In the genomic region with DNA sequence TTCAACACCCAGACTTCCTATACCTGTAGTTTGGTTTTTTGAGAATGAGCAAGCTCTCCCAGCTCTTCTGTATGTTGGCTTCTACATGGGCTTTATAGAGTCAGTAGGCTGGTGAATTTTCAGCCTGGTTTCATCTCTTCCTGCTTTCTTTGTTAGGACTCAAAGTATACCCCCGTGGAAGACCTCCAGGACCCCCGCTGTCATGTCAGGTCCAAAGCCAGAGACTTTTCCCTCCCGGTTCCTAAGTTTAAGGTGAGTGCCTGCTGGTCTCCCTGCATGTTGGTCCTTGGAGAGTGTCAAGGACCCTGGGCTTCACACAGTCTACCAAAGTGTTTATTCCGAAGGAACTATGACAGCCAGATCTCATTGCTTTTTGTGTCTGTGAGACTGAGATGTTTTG, we compare ENCODE assay signal across 8 mouse cellular contexts. TPM values are rescaled to one million over a fixed set of nuclear protein-coding genes. Genes with fewer than 3 reads are reported as not detected.
A peak's percentile ranks its signal among the peaks of the same experiment; 100 is the strongest.
DNase-seq lines count a peak whose midpoint lies in the region; ATAC-seq lines count a peak whose summit lies in the region.

No protein-coding gene starts in this region.

- DNase-seq in kidney, adult 11 months = no peak
- peak; percentile 47 to 54 for DNase-seq in cerebellum, postnatal 10 days
- DNase-seq in hindbrain, embryonic 14.5 days (ENCODE audit: low spot score) = no peak
- DNase-seq in frontal cortex, postnatal 10 days (ENCODE audit: low spot score in 2 of 2) = no peak
- DNase-seq in right cerebral cortex, adult 18-20 months = no peak
- DNase-seq in spleen, postnatal 36 days (ENCODE audit: low spot score in 2 of 2) = no peak

- no peak for ATAC-seq in kidney, embryonic 14.5 days (ENCODE audit: low FRiP score, low TSS enrichment)
- no peak for ATAC-seq in hindbrain, embryonic 14.5 days (ENCODE audit: low FRiP score)
- no peak for ATAC-seq in midbrain, embryonic 15.5 days (replicated peaks)

- peaks cover 12% of the 10 kb centered on the region for H3K4me1 ChIP-seq in kidney, embryonic 14.5 days (ENCODE audit: control insufficient read depth, insufficient read depth, low read length)
- peaks cover 7% of the 10 kb centered on the region for H3K4me1 ChIP-seq in hindbrain, embryonic 14.5 days (replicated peaks; ENCODE audit: control insufficient read depth, insufficient read depth, low read length)
- peaks cover 14% of the 10 kb centered on the region for H3K4me1 ChIP-seq in midbrain, embryonic 15.5 days

- no peak overlapping the region for H3K27ac ChIP-seq in kidney, embryonic 14.5 days (ENCODE audit: low read depth, low read length)
- no peak overlapping the region for H3K27ac ChIP-seq in hindbrain, embryonic 14.5 days
- H3K27ac ChIP-seq in midbrain, embryonic 15.5 days = no peak overlapping the region

- no peaks in the 10 kb centered on the region for H3K27me3 ChIP-seq in kidney, embryonic 14.5 days (ENCODE audit: control insufficient read depth, insufficient read depth, low read length)
- no peaks in the 10 kb centered on the region for H3K27me3 ChIP-seq in hindbrain, embryonic 14.5 days (ENCODE audit: control insufficient read depth, insufficient read depth, low read length)
- no peaks in the 10 kb centered on the region for H3K27me3 ChIP-seq in midbrain, embryonic 15.5 days (replicated peaks)

- H3K4me3 ChIP-seq in kidney, embryonic 14.5 days (ENCODE audit: low read length) = peak overlapping the region; percentile 96
- peak overlapping the region; percentile 79 for H3K4me3 ChIP-seq in hindbrain, embryonic 14.5 days (replicated peaks; ENCODE audit: low read length)
- peak overlapping the region; percentile 80 for H3K4me3 ChIP-seq in midbrain, embryonic 15.5 days

- no peaks in the 10 kb centered on the region for H3K9me3 ChIP-seq in kidney, embryonic 14.5 days (ENCODE audit: control insufficient read depth, low read length)
- H3K9me3 ChIP-seq in hindbrain, embryonic 14.5 days (ENCODE audit: control insufficient read depth, low read length) = no peaks in the 10 kb centered on the region
- H3K9me3 ChIP-seq in midbrain, embryonic 15.5 days = no peaks in the 10 kb centered on the region

- peak overlapping the region; percentile 82 for H3K4me2 ChIP-seq in kidney, embryonic 14.5 days (replicated peaks; ENCODE audit: low read depth, low read length)
- H3K4me2 ChIP-seq in hindbrain, embryonic 14.5 days (replicated peaks) = peak overlapping the region; percentile 84
- H3K4me2 ChIP-seq in midbrain, embryonic 15.5 days = peak overlapping the region; percentile 61

- peaks cover 50% of the 10 kb centered on the region for H3K36me3 ChIP-seq in kidney, embryonic 14.5 days (ENCODE audit: control insufficient read depth, insufficient read depth, low read length)
- H3K36me3 ChIP-seq in hindbrain, embryonic 14.5 days (replicated peaks; ENCODE audit: control insufficient read depth, insufficient read depth) = peaks cover 47% of the 10 kb centered on the region
- peaks cover 23% of the 10 kb centered on the region; the same call in 1 of the 2 replicates for H3K36me3 ChIP-seq in midbrain, embryonic 15.5 days (replicated peaks)

- WGBS in kidney, embryonic 14.5 days = 78% methylated on average over 4 of the region's 4 CpGs
- WGBS in hindbrain, embryonic 14.5 days = 77% methylated on average over 4 of the region's 4 CpGs
- 67% methylated on average over 4 of the region's 4 CpGs for WGBS in midbrain, embryonic 15.5 days

- H3K9ac ChIP-seq in kidney, embryonic 14.5 days (ENCODE audit: low read depth, low read length) = peak overlapping the region; percentile 96
- H3K9ac ChIP-seq in hindbrain, embryonic 14.5 days = peak overlapping the region; percentile 78
- H3K9ac ChIP-seq in midbrain, embryonic 15.5 days = peak overlapping the region; percentile 79

RNA-seq across cellular contexts. Expression of gene Setd1a, which starts 1.9 kb away (rescaled TPM):
- polyA plus RNA-seq in kidney, embryonic 14.5 days (2014; fragmentation: Nextera tagmentation; extraction: Ambion mirVana) = 32.6 and 34.7 TPM in 2 replicates
- 18.7 and 19.1 TPM in 2 replicates for polyA plus RNA-seq in hindbrain, embryonic 14.5 days (2014; fragmentation: Nextera tagmentation; extraction: Ambion mirVana)
- 21.5 and 21.6 TPM in 2 replicates for polyA plus RNA-seq in midbrain, embryonic 15.5 days (2015; fragmentation: Nextera tagmentation; extraction: Ambion mirVana)

RNA-seq across cellular contexts. Expression of gene Gm49388, which starts 7.1 kb away (rescaled TPM):
- polyA plus RNA-seq in kidney, embryonic 14.5 days (2014; fragmentation: Nextera tagmentation; extraction: Ambion mirVana) = not detected in 2 replicates
- not detected in 2 replicates for polyA plus RNA-seq in hindbrain, embryonic 14.5 days (2014; fragmentation: Nextera tagmentation; extraction: Ambion mirVana)
- polyA plus RNA-seq in midbrain, embryonic 15.5 days (2015; fragmentation: Nextera tagmentation; extraction: Ambion mirVana) = not detected in 2 replicates

RNA-seq across cellular contexts. Expression of gene Orai3, which starts 8.7 kb away (rescaled TPM):
- polyA plus RNA-seq in kidney, embryonic 14.5 days (2014; fragmentation: Nextera tagmentation; extraction: Ambion mirVana) = 12.9 and 19.7 TPM in 2 replicates
- polyA plus RNA-seq in hindbrain, embryonic 14.5 days (2014; fragmentation: Nextera tagmentation; extraction: Ambion mirVana) = 4.8 and 7.3 TPM in 2 replicates
- 8.1 and 9.8 TPM in 2 replicates for polyA plus RNA-seq in midbrain, embryonic 15.5 days (2015; fragmentation: Nextera tagmentation; extraction: Ambion mirVana)

RNA-seq across cellular contexts. Expression of gene Hsd3b7, which starts 22.1 kb away (rescaled TPM):
- polyA plus RNA-seq in kidney, embryonic 14.5 days (2014; fragmentation: Nextera tagmentation; extraction: Ambion mirVana) = 18.0 and 18.7 TPM in 2 replicates
- 10.6 and 11.0 TPM in 2 replicates for polyA plus RNA-seq in hindbrain, embryonic 14.5 days (2014; fragmentation: Nextera tagmentation; extraction: Ambion mirVana)
- 8.9 and 10.2 TPM in 2 replicates for polyA plus RNA-seq in midbrain, embryonic 15.5 days (2015; fragmentation: Nextera tagmentation; extraction: Ambion mirVana)

RNA-seq across cellular contexts. Expression of gene Fbxl19, which starts 34.0 kb away (rescaled TPM):
- polyA plus RNA-seq in kidney, embryonic 14.5 days (2014; fragmentation: Nextera tagmentation; extraction: Ambion mirVana) = 6.2 and 10.0 TPM in 2 replicates
- polyA plus RNA-seq in hindbrain, embryonic 14.5 days (2014; fragmentation: Nextera tagmentation; extraction: Ambion mirVana) = 5.6 and 6.9 TPM in 2 replicates
- polyA plus RNA-seq in midbrain, embryonic 15.5 days (2015; fragmentation: Nextera tagmentation; extraction: Ambion mirVana) = 10.8 and 12.1 TPM in 2 replicates

Comparison
In these comparisons a context has a peak if more than half of its experiments do, and no peak if none do; other contexts are left out.
1. DNase-seq: peak in cerebellum, postnatal 10 days (2 of 2); none in kidney, adult 11 months (single experiment), hindbrain, embryonic 14.5 days (single experiment), frontal cortex, postnatal 10 days (0 of 2), right cerebral cortex, adult 18-20 months (single experiment) and spleen, postnatal 36 days (0 of 2).
2. Peak in every context shown above with its lines, with median percentiles within 50 percentile points of each other: H3K4me2 ChIP-seq, H3K4me3 ChIP-seq and H3K9ac ChIP-seq.